Mouse (Mus musculus) CH12.LX (cell line): ENCODE results near the gene Igsf21.

Source experiments
- CHD2 ChIP-seq: IDR thresholded peaks from 2 replicates; pipeline ENCODE4 v1.6.1; 2011; ENCODE audit warnings: low read length, improper control_type of control experiment
- CTCF ChIP-seq, 2 experiments: IDR thresholded peaks in 1 of 2; conservative IDR thresholded peaks in 1 of 2; 2 replicates each; pipeline ENCODE4 v1.5.1; 2011 to 2012; ENCODE audit warnings: low read depth in 2 of 2, low read length in 2 of 2, improper control_type of control experiment in 1 of 2, inconsistent platforms in 1 of 2, mild to moderate bottlenecking in 1 of 2, moderate library complexity in 1 of 2
- MAFK ChIP-seq: IDR thresholded peaks from 2 replicates; pipeline ENCODE4 v1.6.1; 2011; ENCODE audit warnings: low read length, improper control_type of control experiment; ENCODE audit not compliant: insufficient replicate concordance
- MYC ChIP-seq: IDR thresholded peaks from 2 replicates; pipeline ENCODE4 v1.6.1; 2011; ENCODE audit warnings: low read depth, mild to moderate bottlenecking, improper control_type of control experiment, low read length
- POLR2A ChIP-seq: IDR thresholded peaks from 2 replicates; pipeline ENCODE4 v1.6.1; 2011; ENCODE audit warnings: low read depth, mild to moderate bottlenecking, improper control_type of control experiment, low read length

DNA sequence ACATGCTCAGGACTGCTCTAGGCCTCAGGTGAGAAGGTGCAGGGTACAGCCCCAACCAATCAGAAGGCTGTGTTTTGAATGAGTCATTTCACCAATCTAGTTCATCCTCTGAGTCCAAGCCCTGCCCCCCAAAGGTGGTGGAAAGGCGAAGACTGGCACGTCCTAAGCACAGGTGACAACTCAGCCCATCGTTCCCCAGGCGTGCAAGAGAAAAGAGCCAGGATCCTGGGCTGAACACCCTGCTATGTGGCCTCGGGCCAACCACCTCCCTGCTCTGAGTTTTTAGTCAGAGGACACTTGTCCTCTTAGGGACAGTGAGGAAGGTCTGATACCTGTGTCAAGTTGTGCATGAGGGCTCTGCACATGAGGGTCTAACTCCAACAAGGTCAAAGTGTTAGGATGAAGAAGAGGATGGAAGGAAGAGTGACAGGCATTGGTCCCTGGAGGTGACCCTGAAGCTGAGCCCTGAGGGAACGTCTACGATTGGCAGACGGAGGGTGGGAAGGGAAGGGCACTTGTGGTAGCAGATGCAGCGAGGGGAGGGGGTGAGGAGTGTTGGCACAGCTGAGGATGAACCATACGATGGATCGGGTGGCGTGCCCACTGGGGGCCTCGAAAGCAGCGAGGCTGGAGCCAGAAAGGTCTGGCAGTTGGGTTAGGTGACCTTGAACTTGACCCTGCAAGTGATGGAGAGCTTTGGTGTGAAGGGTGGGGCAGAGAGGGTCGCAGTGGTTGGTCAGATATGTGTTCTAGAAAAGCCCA is 99.3 kb downstream of the Igsf21 start:
- TF ChIP-seq CHD2 (no peak), POLR2A (no peak), MAFK (no peak), CTCF (conservative IDR thresholded peaks at IDR 0.05 in 1 of 2, IDR thresholded peaks at IDR 0.05 in 1 of 2; ENCODE audit: low read depth in 2 of 2, low read length in 2 of 2) (no peak), MYC (no peak)
